Mouse (Mus musculus) bone marrow macrophage, adult 2 months (primary cell): ENCODE data around the gene Cpn1. TPM values are rescaled to one million over a fixed set of nuclear protein-coding genes. Genes with fewer than 3 reads are reported as not detected.

ENCODE experiments used
- H3K27ac ChIP-seq: 2 replicates; pipeline ENCODE4 v1.5.1; 2012; ENCODE audit warnings: low read depth, low read length; ENCODE audit not compliant: insufficient read depth
- H3K4me1 ChIP-seq: 2 replicates; pipeline ENCODE4 v1.6.1; 2012; ENCODE audit warnings: low read length; ENCODE audit not compliant: control insufficient read depth, insufficient read depth
- H3K4me3 ChIP-seq: 2 replicates; pipeline ENCODE4 v1.5.1; 2012; ENCODE audit warnings: mild to moderate bottlenecking, low read length, moderate library complexity; ENCODE audit not compliant: insufficient read depth
- CTCF ChIP-seq: IDR thresholded peaks from 2 replicates; pipeline ENCODE4 v1.5.1; 2012; ENCODE audit warnings: low read depth, mild to moderate bottlenecking, low read length, moderate library complexity
- POLR2A ChIP-seq: IDR thresholded peaks from 2 replicates; pipeline ENCODE4 v1.6.1; 2012; ENCODE audit warnings: mild to moderate bottlenecking, low read depth, low read length, borderline replicate concordance
- polyA plus RNA-seq: library from polyadenylated mRNA; stranded (reverse); fragments of >200 nt; gene quantifications from 2 replicates; pipeline ENCODE4 v1.2.4, GENCODE M21; 2012; ENCODE audit not compliant: missing spikeins, insufficient read depth, insufficient read length

The Cpn1 gene
- polyA plus RNA-seq, 1 experiment, result 0.28 TPM

DNA sequence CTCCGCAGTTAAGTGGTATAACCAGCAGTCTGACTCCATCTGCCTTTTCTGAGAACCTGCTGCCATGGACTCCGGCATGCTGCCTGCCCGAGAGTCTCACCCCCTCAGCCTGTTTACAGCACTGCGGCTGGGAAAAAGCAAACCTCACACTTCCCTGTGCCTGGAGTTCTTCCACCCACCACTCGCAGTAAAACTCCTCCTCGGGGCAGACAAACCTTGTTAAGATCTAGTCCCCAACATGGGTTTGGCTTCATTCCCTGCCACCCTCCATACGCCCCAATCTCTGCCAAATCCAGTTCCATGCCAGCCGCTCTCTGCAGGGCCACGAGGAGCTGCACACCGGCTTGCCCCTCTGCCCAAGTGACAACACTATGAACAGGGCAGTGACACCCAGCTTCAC, 59.3 kb downstream of the Cpn1 start:
- 0 out of 2 replicates have a peak overlapping the region, but pooled peaks have one; percentile 24 for H3K27ac ChIP-seq
- TF ChIP-seq CTCF, result no peak
- TF ChIP-seq POLR2A, result no peak

DNA sequence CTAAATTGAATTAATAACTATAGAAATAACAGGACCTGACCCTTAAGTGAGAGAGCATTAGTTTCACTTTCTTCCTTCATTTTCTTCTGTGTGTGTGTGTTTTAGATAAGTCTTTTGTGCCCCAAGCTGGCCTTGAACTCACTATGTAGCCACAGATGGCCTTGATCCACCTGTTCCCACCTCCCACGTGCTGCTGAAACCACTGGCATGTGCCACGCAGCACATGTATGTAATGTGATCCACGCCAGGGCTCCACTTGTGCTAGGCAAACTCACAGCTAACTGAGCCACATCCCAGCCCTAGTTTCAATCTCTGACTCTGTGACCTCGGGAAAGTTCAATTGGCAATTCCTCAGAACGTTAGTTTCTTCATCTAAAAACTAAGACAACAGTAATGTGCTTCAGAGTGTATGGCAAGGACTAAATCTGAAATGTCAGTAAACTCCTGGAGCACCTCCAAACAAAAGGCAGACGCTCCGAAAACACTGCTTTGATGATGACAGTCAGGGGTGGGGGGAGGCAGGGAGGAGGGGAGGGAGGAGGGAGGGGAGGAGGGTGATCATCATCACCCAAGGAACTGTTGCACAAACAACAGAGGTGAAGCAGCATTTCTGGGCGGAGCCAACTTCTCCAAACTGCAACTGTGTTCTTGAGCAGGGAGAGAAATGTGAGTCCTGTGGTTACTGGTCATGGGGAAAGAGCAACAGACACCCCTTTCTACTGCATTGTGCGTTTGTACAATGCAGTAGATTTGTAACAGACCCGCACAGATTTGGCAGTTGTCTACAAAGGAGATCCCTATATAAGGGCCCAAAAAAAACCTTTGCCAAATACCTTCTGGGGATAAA, 60.0 kb downstream of the Cpn1 start:
- no peak for TF ChIP-seq CTCF
- TF ChIP-seq POLR2A, result no peak
- Histone ChIP-seq H3K27ac (peak overlapping the region; percentile 25; the same call in 1 of the 2 replicates), H3K4me1 (peaks cover 31% of the 10 kb centered on the region)

More for the DNA sequence above, 59.3 kb downstream of the Cpn1 start:
- Histone ChIP-seq H3K4me1 (peaks cover 34% of the 10 kb centered on the region), H3K4me3 (no peak overlapping the region)

DNA sequence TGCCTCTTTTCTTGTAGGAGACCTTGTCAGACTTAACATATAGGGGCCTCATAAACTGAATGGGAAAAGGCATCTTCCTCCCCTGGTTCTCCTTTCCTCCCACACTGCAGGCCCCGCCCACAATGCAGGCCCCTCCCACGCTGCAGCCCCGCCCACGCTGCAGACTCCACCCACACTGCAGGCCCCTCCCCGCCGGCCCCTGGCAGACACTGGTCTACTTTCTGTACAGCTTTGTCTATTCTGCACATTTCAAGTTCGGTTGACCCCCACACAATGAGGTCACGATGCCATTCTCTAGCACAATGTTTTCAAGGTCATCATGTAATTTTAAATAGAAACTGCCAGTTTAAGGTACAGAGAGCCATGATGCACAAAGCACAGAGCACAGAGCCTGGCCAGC, 62.0 kb downstream of the Cpn1 start:
- no peak overlapping the region for H3K4me3 ChIP-seq
- TF ChIP-seq POLR2A (no peak), CTCF (no peak)
- H3K27ac ChIP-seq, result no peak overlapping the region
- peaks cover 27% of the 10 kb centered on the region for H3K4me1 ChIP-seq

More for the DNA sequence above, 60.0 kb downstream of the Cpn1 start:
- H3K4me3 ChIP-seq, result no peak overlapping the region

DNA sequence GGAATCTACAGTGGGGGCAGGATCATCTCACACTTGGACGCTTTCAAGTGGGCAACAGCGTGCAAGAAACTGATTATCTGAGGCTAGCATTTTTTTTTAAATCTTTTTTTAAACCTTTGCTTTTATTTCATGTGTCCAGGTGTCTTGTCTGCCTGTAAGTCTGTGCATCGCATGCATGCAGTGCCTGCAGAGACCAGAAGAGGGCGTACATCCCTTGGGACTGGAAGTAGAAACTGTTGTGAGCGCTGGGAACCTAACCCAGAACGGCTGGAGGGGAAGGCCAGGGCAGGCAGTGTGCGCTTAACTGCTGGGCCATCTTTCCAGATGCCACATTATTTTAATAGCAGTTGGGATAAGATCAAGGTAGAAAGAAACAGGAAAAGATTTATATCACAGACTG, 63.4 kb downstream of the Cpn1 start:
- no peak overlapping the region for H3K4me3 ChIP-seq
- TF ChIP-seq CTCF (no peak), POLR2A (no peak)

DNA sequence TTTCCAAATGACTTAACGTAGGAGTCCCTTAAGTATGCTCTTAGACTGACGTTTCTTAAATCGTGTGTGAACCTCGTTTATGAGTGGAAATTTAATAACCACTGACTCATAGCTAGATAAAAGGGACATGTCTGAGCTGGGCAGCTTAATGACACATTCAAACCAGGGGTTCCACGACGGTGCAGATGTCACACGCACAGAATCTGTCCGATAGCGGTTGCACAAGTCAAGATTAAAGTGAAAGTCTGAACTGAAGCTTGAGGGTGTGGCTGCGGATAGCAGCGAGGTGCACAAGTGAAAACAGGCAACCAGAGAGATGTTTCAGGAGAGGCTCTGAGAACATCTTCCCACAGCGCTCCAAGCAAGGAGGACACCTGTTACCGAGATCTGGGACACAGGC, 64.9 kb downstream of the Cpn1 start:
- H3K4me3 ChIP-seq, result peak overlapping the region; percentile 57
- TF ChIP-seq POLR2A, result no peak
- TF ChIP-seq CTCF, result no peak
- no peak overlapping the region for H3K27ac ChIP-seq
- peaks cover 20% of the 10 kb centered on the region for H3K4me1 ChIP-seq

More for the DNA sequence above, 63.4 kb downstream of the Cpn1 start:
- Histone ChIP-seq H3K4me1 (peaks cover 28% of the 10 kb centered on the region), H3K27ac (no peak overlapping the region)

DNA sequence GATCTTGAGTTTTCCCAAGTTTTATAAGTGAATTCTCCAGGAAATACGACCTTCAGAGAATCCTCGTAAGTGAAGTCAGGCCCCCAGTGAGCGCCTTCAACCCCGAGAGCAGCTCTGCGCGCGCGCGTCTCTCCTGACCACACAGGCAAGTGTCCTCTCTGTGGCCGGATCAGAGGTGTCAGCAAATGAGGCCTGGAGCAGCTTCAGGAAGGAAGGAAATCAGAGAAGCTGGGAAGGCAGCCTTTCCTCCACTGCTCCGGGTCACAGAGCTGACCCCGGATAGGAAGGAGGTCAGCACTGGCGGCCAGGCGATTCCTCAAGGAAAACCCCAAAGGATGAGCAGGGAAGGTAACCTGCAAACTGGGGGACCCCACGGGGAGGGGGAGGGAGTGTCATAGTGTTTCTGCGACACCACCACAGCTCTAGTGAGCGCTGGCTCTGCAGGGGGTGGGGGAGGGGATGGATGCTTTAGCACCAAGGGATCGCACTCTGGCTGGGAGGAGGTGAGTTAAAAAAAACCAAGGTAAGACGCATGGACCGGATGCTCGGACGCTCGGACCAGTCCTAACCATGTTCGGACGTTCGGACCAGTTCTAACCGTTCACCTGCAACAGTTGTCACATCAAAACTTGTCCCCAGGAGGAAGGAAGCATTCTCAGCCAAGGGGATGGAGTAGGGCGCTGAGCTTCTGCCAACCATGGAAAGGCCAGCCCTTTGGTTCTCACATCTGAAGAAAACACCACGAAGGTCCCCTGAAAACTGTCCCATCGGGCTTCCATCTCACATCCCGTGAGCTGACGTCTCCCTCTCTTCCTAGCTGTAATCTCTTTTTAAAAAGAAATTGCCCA, 65.7 kb downstream of the Cpn1 start:
- Histone ChIP-seq H3K4me3 (peak overlapping the region; percentile 52), H3K27ac (peak overlapping the region; percentile 51), H3K4me1 (peaks cover 14% of the 10 kb centered on the region)
- no peak for TF ChIP-seq CTCF
- TF ChIP-seq POLR2A, result no peak

DNA sequence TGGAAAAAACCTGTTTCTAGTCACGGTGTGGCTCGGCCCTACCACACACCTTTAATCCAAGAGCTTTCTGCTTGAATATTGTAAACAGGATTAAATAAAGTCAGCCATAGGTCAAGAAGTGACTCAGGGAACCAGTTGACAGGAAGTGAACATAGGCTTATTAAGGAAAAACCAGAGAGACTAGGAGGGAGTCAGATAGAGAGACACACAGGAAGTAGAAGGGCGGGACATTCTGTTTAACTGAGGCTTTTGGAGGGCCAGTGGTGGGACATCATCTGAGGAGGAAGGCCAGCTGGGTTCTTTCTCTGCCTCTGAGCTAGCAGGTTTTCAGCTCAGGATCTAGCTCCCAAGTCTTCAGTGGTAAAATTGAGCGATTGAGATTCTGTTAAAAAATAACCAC, 66.5 kb downstream of the Cpn1 start:
- Histone ChIP-seq H3K27ac (peak overlapping the region; percentile 51), H3K4me1 (peaks cover 14% of the 10 kb centered on the region), H3K4me3 (no peak overlapping the region)
- TF ChIP-seq POLR2A, result no peak
- no peak for TF ChIP-seq CTCF

DNA sequence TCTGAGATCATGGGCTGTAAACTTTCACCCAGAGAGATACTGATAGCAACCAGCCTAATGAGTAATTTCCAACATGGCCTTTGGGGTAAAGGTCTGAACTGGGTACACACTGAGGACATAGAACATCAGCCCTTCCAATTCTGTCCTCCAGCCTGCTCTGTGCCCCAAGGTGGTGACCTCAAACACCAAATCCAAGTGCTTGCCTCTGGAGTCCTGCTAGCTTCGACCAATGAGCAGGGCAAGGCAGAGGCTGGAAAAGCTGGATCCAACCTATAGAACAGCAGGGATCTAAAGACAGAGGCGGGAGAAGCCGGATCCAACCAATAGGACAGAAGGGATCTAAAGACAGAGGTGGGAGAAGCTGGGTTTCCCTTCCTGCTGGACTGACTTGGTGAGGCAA, 67.5 kb downstream of the Cpn1 start:
- peaks cover 18% of the 10 kb centered on the region for H3K4me1 ChIP-seq
- no peak overlapping the region for H3K27ac ChIP-seq
- H3K4me3 ChIP-seq, result no peak overlapping the region
- TF ChIP-seq CTCF (no peak), POLR2A (no peak)

DNA sequence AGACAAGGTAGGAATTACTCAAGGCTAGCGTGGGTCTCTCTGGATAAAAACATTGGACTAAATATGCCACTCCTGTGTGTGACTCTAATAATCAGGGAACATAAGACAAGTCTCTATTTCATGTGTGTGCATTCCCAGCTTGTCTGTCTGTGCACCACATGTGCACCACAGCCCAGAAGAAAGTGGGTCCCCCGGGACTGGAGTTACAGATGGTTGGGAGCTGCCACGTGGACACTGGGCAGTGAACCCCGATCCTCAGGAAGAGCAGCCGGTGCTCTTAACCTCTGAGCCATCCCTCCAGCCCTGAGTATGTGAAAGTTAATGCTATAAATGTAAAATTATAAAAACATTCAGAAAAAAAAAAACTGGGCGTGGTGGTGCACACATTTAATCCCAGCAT, 68.6 kb downstream of the Cpn1 start:
- Histone ChIP-seq H3K27ac (no peak overlapping the region), H3K4me3 (no peak overlapping the region), H3K4me1 (peaks cover 25% of the 10 kb centered on the region)
- TF ChIP-seq CTCF (no peak), POLR2A (no peak)

DNA sequence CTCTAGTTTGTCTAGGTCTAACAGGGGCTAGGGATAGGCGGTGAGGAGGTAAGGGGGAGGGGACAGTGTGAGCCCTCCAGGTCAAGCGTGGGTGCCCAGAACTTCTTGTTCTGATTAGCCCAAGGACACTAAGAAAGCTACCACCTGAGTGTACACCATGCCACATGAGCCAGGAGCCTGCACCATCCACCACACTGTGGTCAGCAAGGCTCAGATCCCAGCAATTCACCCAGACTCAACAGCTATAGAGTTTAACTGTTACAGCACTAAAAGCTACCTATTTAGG, 69.0 kb downstream of the Cpn1 start:
- H3K4me1 ChIP-seq, result peaks cover 29% of the 10 kb centered on the region
- no peak overlapping the region for H3K4me3 ChIP-seq
- no peak overlapping the region for H3K27ac ChIP-seq
- TF ChIP-seq CTCF, result no peak
- no peak for TF ChIP-seq POLR2A
